Mouse (Mus musculus): ENCODE data around the gene Rilpl1.

DNA sequence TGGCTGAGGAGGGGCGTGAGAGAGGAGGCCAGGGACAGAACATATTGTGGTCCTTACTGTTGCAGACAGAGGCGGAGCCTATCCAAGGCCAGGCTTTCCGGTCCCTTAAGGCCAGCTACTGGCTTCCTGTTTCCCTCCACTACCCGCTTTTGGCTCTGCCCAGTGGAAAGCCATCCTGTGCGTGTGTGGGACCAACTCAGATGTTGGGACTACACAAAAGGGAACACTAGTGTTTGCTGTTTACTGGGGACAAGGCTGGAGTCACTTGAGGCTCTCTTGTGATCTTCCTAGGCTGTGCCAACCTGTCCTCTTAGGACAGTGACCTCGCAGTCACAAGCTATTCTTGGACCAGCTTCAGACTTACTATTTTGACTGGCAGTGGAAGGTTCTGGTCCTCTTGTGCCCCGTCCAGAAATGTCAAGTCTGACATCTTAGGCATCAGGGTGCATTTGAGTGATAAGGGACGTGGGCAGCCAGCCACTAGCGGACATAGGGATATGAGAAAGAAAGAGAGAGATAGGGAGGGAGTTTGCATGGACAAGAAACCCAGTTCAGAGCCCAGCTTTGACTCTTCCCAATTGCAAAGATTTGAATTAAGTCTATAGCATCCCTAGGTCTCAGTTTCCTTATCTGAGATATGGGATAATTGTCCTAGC lies 32.8 kb downstream of the Rilpl1 start:
- TF ChIP-seq POLR2A (IDR thresholded peaks at IDR 0.05; ENCODE audit: borderline replicate concordance, extremely low read depth, insufficient read depth, insufficient read length, poor library complexity, severe bottlenecking), result no peak
- no peak for TF ChIP-seq CTCF (IDR thresholded peaks at IDR 0.05; ENCODE audit: borderline replicate concordance, extremely low read depth, insufficient read depth, insufficient read length)
